In the genomic region with DNA sequence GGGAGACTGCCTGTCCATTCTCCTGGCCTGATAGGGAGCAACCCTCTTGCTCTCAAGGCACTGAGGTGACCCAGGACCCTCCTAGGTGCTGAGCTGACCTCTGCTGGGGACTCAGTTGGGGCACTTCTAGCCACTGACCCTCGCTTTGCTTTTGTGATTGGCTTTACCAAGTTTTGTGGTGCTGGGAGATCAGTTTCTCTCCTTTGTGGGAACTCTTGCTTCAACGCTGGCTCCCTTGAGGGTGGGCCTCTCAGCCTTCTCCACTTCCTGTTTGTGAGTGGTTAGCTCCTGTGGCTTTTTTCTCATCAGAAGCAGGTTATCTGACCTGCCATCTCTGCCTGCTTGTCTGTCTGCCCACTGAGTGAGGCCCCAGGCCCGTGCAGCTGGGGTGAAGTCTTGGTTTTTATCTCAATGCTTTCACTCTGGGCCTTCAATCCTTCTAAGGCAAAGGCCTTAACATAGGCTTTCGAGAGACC, we compare ENCODE assay signal across 7 mouse cellular contexts. TPM values are rescaled to one million over a fixed set of nuclear protein-coding genes. Genes with fewer than 3 reads are reported as not detected.
DNase-seq lines count a peak whose midpoint lies in the region; ATAC-seq and TF ChIP-seq lines count a peak whose summit lies in the region.

No protein-coding gene starts in this region.

- H3K4me1 ChIP-seq in ES-E14 (ENCODE audit: control insufficient read depth in 2 of 2, insufficient read depth in 2 of 2, low read length in 2 of 2, poor library complexity in 1 of 2), result peaks cover 2 to 31% of the 10 kb centered on the region in 2 experiments; a peak in 2 of 4 replicates
- peaks cover 49% of the 10 kb centered on the region for H3K4me1 ChIP-seq in liver, embryonic 11.5 days (replicated peaks; ENCODE audit: control insufficient read depth, insufficient read depth, low read length)
- H3K4me1 ChIP-seq in small intestine, adult 2 months (ENCODE audit: control insufficient read depth, insufficient read depth, insufficient read length, low read length), result peaks cover 2% of the 10 kb centered on the region; the same call in 1 of the 2 replicates

- 29% methylated on average over 4 of the region's 4 CpGs for WGBS in liver, embryonic 11.5 days
- 63% methylated on average over 4 of the region's 4 CpGs for WGBS in small intestine, adult 2 months

- no peaks in the 10 kb centered on the region for H3K9me3 ChIP-seq in ES-E14 (ENCODE audit: control insufficient read depth, insufficient read depth, low read depth, low read length)
- H3K9me3 ChIP-seq in liver, embryonic 11.5 days (ENCODE audit: control insufficient read depth, low read length), result no peaks in the 10 kb centered on the region

- TF ChIP-seq POLR2A in small intestine, adult 2 months (IDR thresholded peaks at IDR 0.05; ENCODE audit: low read depth, low read length), result no peak; the same call in 1 of the 2 replicates

- peak; percentile 16 for ATAC-seq in liver, embryonic 11.5 days (replicated peaks; ENCODE audit: low FRiP score)

- peak overlapping the region; percentile 31; the same call in 1 of the 2 replicates for H3K9ac ChIP-seq in ES-E14 (ENCODE audit: insufficient read depth, low read depth, low read length, poor library complexity, severe bottlenecking)
- H3K9ac ChIP-seq in liver, embryonic 11.5 days (ENCODE audit: low read depth, low read length), result peak overlapping the region; percentile 66

- DNase-seq in CD4-positive, CD25-positive, alpha-beta regulatory T cell, adult 2 months (ENCODE audit: low read depth, low spot score), result peak; percentile 88
- DNase-seq in ES-E14 (ENCODE audit: low read depth, low spot score), result no peak
- DNase-seq in liver, embryonic 11.5 days (ENCODE audit: low spot score), result peak; percentile 52
- no peak for DNase-seq in embryo, embryonic 11 days
- no peak for DNase-seq in layer of hippocampus, adult 8-10 months (ENCODE audit: low spot score in 2 of 2)
- no peak for DNase-seq in adrenal gland, postnatal 4 days (ENCODE audit: low spot score in 2 of 2)

- TF ChIP-seq CTCF in small intestine, adult 2 months (IDR thresholded peaks at IDR 0.05; ENCODE audit: extremely low read depth, insufficient read length, insufficient replicate concordance, low read depth, low read length), result no peak

- H3K36me3 ChIP-seq in ES-E14 (ENCODE audit: control insufficient read depth, insufficient read depth, low read length, poor library complexity, severe bottlenecking), result no peaks in the 10 kb centered on the region
- peaks cover 3% of the 10 kb centered on the region; the same call in 1 of the 2 replicates for H3K36me3 ChIP-seq in liver, embryonic 11.5 days (ENCODE audit: control insufficient read depth, insufficient read depth, low read length)
- H3K36me3 ChIP-seq in small intestine, adult 2 months (ENCODE audit: control insufficient read depth, insufficient read depth, low read length), result no peaks in the 10 kb centered on the region

- no peaks in the 10 kb centered on the region for H3K27me3 ChIP-seq in liver, embryonic 11.5 days (replicated peaks; ENCODE audit: control insufficient read depth, insufficient read depth, low read length)
- no peaks in the 10 kb centered on the region for H3K27me3 ChIP-seq in small intestine, adult 2 months (ENCODE audit: control insufficient read depth, insufficient read depth, low read length)

- no peak overlapping the region for H3K27ac ChIP-seq in ES-E14 (ENCODE audit: insufficient read depth, low read depth, low read length, poor library complexity, severe bottlenecking)
- peak overlapping the region; percentile 100 for H3K27ac ChIP-seq in liver, embryonic 11.5 days (ENCODE audit: low read depth, low read length)
- peak overlapping the region; percentile 90 for H3K27ac ChIP-seq in small intestine, adult 2 months (ENCODE audit: insufficient read depth, low read depth, low read length)

- H3K4me3 ChIP-seq in ES-E14 (ENCODE audit: insufficient read depth in 1 of 2, low read depth in 1 of 2, low read length in 2 of 2, poor library complexity in 1 of 2, severe bottlenecking in 1 of 2), result no peak overlapping the region
- H3K4me3 ChIP-seq in liver, embryonic 11.5 days (ENCODE audit: low read depth, low read length), result peak overlapping the region; percentile 31
- peak overlapping the region; percentile 51 for H3K4me3 ChIP-seq in small intestine, adult 2 months (ENCODE audit: low read depth, low read length)

- H3K4me2 ChIP-seq in liver, embryonic 11.5 days, result peak overlapping the region; percentile 82

- in situ Hi-C loops in ES-E14 (cut with MboI; ENCODE audit: low sequenced_read_pairs in 2 of 2, unreplicated experiment in 2 of 2), result no loop called here

TF ChIP-seq in ES-E14, 5 proteins besides CTCF, POLR2A, EP300 and RAD21:
- no peak for TF ChIP-seq CHD2 (IDR thresholded peaks at IDR 0.05; ENCODE audit: low read depth, low read length)
- TF ChIP-seq MAFK (IDR thresholded peaks at IDR 0.05; ENCODE audit: insufficient read depth, low read depth, low read length), result no peak
- no peak for TF ChIP-seq HCFC1 (IDR thresholded peaks at IDR 0.05; ENCODE audit: borderline replicate concordance, insufficient read depth, low read length)
- no peak for TF ChIP-seq ZNF384 (IDR thresholded peaks at IDR 0.05; ENCODE audit: low read depth, low read length)
- no peak for TF ChIP-seq ZC3H11A (IDR thresholded peaks at IDR 0.05; ENCODE audit: borderline replicate concordance, low read depth, low read length)

RNA-seq across cellular contexts. Expression of a gene that starts 8.8 kb away (rescaled TPM):
- 1.8 and 5.2 TPM in 2 replicates for total RNA-seq in ES-E14 (2012; rRNA removed)
- polyA plus RNA-seq in liver, embryonic 11.5 days (2014; fragmentation: Nextera tagmentation; extraction: Ambion mirVana), result 7.7 and 9.3 TPM in 2 replicates
- 0.89 and 1.3 TPM in 2 replicates for polyA plus RNA-seq in small intestine, adult 2 months (2012; rRNA removed)
- total RNA-seq in layer of hippocampus, adult 8-10 months (2022), result 100 to 1,000 TPM; 145 to 183 (median 166) TPM
- total RNA-seq in adrenal gland, postnatal 4 days (2021), result 1 to 10 TPM; 6.4 to 7.6 TPM

RNA-seq across cellular contexts. Expression of a gene that starts 14.2 kb away (rescaled TPM):
- 178 and 220 TPM in 2 replicates for total RNA-seq in ES-E14 (2012; rRNA removed)
- polyA plus RNA-seq in liver, embryonic 11.5 days (2014; fragmentation: Nextera tagmentation; extraction: Ambion mirVana), result 233 and 240 TPM in 2 replicates
- 21.5 and 43.3 TPM in 2 replicates for polyA plus RNA-seq in small intestine, adult 2 months (2012; rRNA removed)
- 10 to 100 TPM; 61.3 to 76.3 (median 69.6) TPM for total RNA-seq in layer of hippocampus, adult 8-10 months (2022)
- 10 to 100 TPM; 88.2 to 89.0 TPM for total RNA-seq in adrenal gland, postnatal 4 days (2021)

RNA-seq across cellular contexts. Expression of a gene that starts 41.9 kb away (rescaled TPM):
- total RNA-seq in ES-E14 (2012; rRNA removed), result not detected in 2 replicates
- polyA plus RNA-seq in liver, embryonic 11.5 days (2014; fragmentation: Nextera tagmentation; extraction: Ambion mirVana), result 190 and 206 TPM in 2 replicates
- polyA plus RNA-seq in small intestine, adult 2 months (2012; rRNA removed), result 0.08 and 0.14 TPM in 2 replicates
- under 1 TPM in 1 of 4 experiments, not detected in 3; 0.79 TPM for total RNA-seq in layer of hippocampus, adult 8-10 months (2022)
- total RNA-seq in adrenal gland, postnatal 4 days (2021), result 10 to 100 TPM in 1 of 2 experiments, 1 to 10 TPM in 1; 2.8 to 12.9 TPM

Comparison
In these comparisons a context has a peak if more than half of its experiments do, and no peak if none do; other contexts are left out.
1. DNase-seq: peak in CD4-positive, CD25-positive, alpha-beta regulatory T cell, adult 2 months (single experiment) and liver, embryonic 11.5 days (single experiment); none in ES-E14 (single experiment), embryo, embryonic 11 days (single experiment), layer of hippocampus, adult 8-10 months (0 of 2) and adrenal gland, postnatal 4 days (0 of 2).
2. H3K4me3 ChIP-seq: peak in liver, embryonic 11.5 days (single experiment) and small intestine, adult 2 months (single experiment); none in ES-E14 (0 of 2).
3. RNA of a gene that starts 8.8 kb away (total RNA-seq): 145 to 183 TPM in layer of hippocampus, adult 8-10 months; 6.4 to 7.6 TPM in adrenal gland, postnatal 4 days and 1.8 to 5.2 TPM in ES-E14; every median in the first group is over 10 times any median in the second.